1 mouse cellular context compared by ENCODE assay signal in genomic region chr10:81210154-81210553, GRCm38 (mm10).
TF ChIP-seq lines count a peak whose summit lies in the region.

No protein-coding gene starts in this region.

TF ChIP-seq in MEL, 35 proteins besides CTCF, POLR2A, EP300 and RAD21:
- TF ChIP-seq CHD1 (IDR thresholded peaks at IDR 0.05; ENCODE audit: low read depth, low read length) (no peak), UBTF (IDR thresholded peaks at IDR 0.05; ENCODE audit: borderline replicate concordance, insufficient read depth, low read depth, low read length) (no peak), ZC3H11A (IDR thresholded peaks at IDR 0.05; ENCODE audit: low read depth, low read length) (no peak), MAFK (IDR thresholded peaks at IDR 0.05; ENCODE audit: borderline replicate concordance, low read depth, low read length) (no peak), USF1 (IDR thresholded peaks at IDR 0.05; ENCODE audit: low read depth, low read length) (no peak)
